Mouse (Mus musculus) adrenal gland, adult 18-20 months (tissue): Measurements from ENCODE around the gene Grk6. TPM values are rescaled to one million over a fixed set of nuclear protein-coding genes. Genes with fewer than 3 reads are reported as not detected.
"Not testable (repeated sequence)": the region's sequence is repeated elsewhere in the genome, so short reads cannot be mapped to it uniquely, and the experiment has no call there.

ENCODE experiments used
- DNase-seq, 2 experiments: peaks; one replicate each; pipeline ENCODE4 v3.0.0; 2021 to 2022; ENCODE audit warnings: low spot score in 2 of 2
- total RNA-seq, 2 experiments: library from RNA; stranded (reverse); gene quantifications; 1 replicate in 1 of 2; 2 replicates in 1 of 2; pipeline ENCODE4 v1.2.3; 2021

Gene Grk6
- total RNA-seq, 2 experiments from 2014 or later: 27.1 to 33.1 TPM

- DNase-seq: peak; percentile 62 to 73
Measured at GRCm38 (mm10) chr13:55420933-55421800, 23.7 kb upstream of the Grk6 start.

- no peak for DNase-seq
Measured at GRCm38 (mm10) chr13:55426613-55427012, 18.3 kb upstream of the Grk6 start, which contains the start of gene F12. Gene F12, minus strand, starts transcription at chr13:55426793.

- DNase-seq: peak; percentile 45 to 55
Measured at GRCm38 (mm10) chr13:55429226-55429888, 15.5 kb upstream of the Grk6 start.

GRCm38 (mm10) chr13:55430566-55430965 is 14.3 kb upstream of the Grk6 start:
- no peak for DNase-seq

GRCm38 (mm10) chr13:55431889-55432685 is 12.8 kb upstream of the Grk6 start:
- DNase-seq: no peak

- not testable (repeated sequence) for DNase-seq
Measured at GRCm38 (mm10) chr13:55437111-55437629, 7.7 kb upstream of the Grk6 start.

- DNase-seq: no peak
Measured at GRCm38 (mm10) chr13:55443799-55444285, 1.0 kb upstream of the Grk6 start.

- DNase-seq: peak in 1 of 2 experiments; percentile 78
Measured at GRCm38 (mm10) chr13:55444286-55444936, 461 bp upstream of the Grk6 start.

GRCm38 (mm10) chr13:55445361-55446091 is 654 bp downstream of the Grk6 start:
- DNase-seq: no peak

- DNase-seq: no peak
Measured at GRCm38 (mm10) chr13:55446483-55447105, 1.7 kb downstream of the Grk6 start.

- DNase-seq: no peak
Measured at GRCm38 (mm10) chr13:55447543-55447943, 2.7 kb downstream of the Grk6 start.

- DNase-seq: no peak
Measured at GRCm38 (mm10) chr13:55448131-55448530, 3.3 kb downstream of the Grk6 start.

- DNase-seq: no peak
Measured at GRCm38 (mm10) chr13:55449205-55449604, 4.3 kb downstream of the Grk6 start.

- DNase-seq: no peak
Measured at GRCm38 (mm10) chr13:55449679-55450441, 5.0 kb downstream of the Grk6 start.

GRCm38 (mm10) chr13:55450511-55450980 is 5.7 kb downstream of the Grk6 start:
- peak; percentile 59 to 63 for DNase-seq

- DNase-seq: no peak
Measured at GRCm38 (mm10) chr13:55451296-55451695, 6.4 kb downstream of the Grk6 start.

GRCm38 (mm10) chr13:55451785-55452549 is 7.1 kb downstream of the Grk6 start:
- DNase-seq: no peak

GRCm38 (mm10) chr13:55462965-55463364 is 18.1 kb downstream of the Grk6 start:
- DNase-seq: no peak
